Comparison of ENCODE assay signal across 8 mouse cellular contexts in genomic region chr10:25296657-25297369, GRCm38 (mm10). TPM values are rescaled to one million over a fixed set of nuclear protein-coding genes. Genes with fewer than 3 reads are reported as not detected.
DNase-seq lines count a peak whose midpoint lies in the region; ATAC-seq and TF ChIP-seq lines count a peak whose summit lies in the region.

No protein-coding gene starts in this region.

- ATAC-seq in Patski: peak; percentile 99
- ATAC-seq in hindbrain, embryonic 12.5 days (ENCODE audit: low FRiP score): peak; percentile 96

- H3K4me2 ChIP-seq in hindbrain, embryonic 12.5 days (replicated peaks): peak overlapping the region; percentile 54

- CTCF ChIA-PET in Patski (lab: Charles Lee): interaction anchor here (1.6 kb wide), 1 partner anchor 9 kb away, joined by 4 read pairs; no protein-coding TSS in a partner anchor

- POLR2A ChIA-PET in Patski (lab: Charles Lee): interaction anchor here (0.6 to 0.8 kb wide), 4 partner anchors 16 to 145 kb away, joined by 3 to 6 read pairs (median 4); no protein-coding TSS in a partner anchor

- peak overlapping the region; percentile 85 for H3K27ac ChIP-seq in hindbrain, embryonic 12.5 days

- H3K36me3 ChIP-seq in hindbrain, embryonic 12.5 days: no peaks in the 10 kb centered on the region

- TF ChIP-seq CTCF in Patski (IDR thresholded peaks at IDR 0.05): peak; percentile 61

- DNase-seq in Patski (ENCODE audit: low read depth, low spot score): no peak
- peak; percentile 85 to 89 for DNase-seq in cerebellum, postnatal 25 days
- peak; percentile 58 to 70 for DNase-seq in frontal cortex, postnatal 14 days (ENCODE audit: low spot score in 2 of 2)
- DNase-seq in layer of hippocampus, postnatal 36 days: peak; percentile 84 to 85
- peak; percentile 92 for DNase-seq in lung, postnatal 25 days (ENCODE audit: low spot score)
- peak; percentile 58 for DNase-seq in retina, adult 2 months (ENCODE audit: low read depth, low spot score)
- DNase-seq in thymus, postnatal 25 days: peak; percentile 74

- H3K4me3 ChIP-seq in hindbrain, embryonic 12.5 days: peak overlapping the region; percentile 55

- H3K27me3 ChIP-seq in Patski: no peaks in the 10 kb centered on the region
- no peaks in the 10 kb centered on the region for H3K27me3 ChIP-seq in hindbrain, embryonic 12.5 days

- under 1% methylated on average over 65 of the region's 81 CpGs for WGBS in hindbrain, embryonic 12.5 days

- in situ Hi-C loops in Patski (cut with MboI; ENCODE audit: low pct_unique_long_range_greater_than_20kb): loop anchor here (5.0 kb wide), 1 partner anchor 65 kb away; no protein-coding TSS in a partner anchor

- H3K9me3 ChIP-seq in hindbrain, embryonic 12.5 days (replicated peaks): no peaks in the 10 kb centered on the region

- H3K9ac ChIP-seq in hindbrain, embryonic 12.5 days: peak overlapping the region; percentile 77

- H3K4me1 ChIP-seq in hindbrain, embryonic 12.5 days: peaks cover 6% of the 10 kb centered on the region

RNA-seq across cellular contexts. Expression of gene Akap7, which starts 10.9 kb away (rescaled TPM):
- polyA plus RNA-seq in Patski (2021): 33.2 TPM
- 22.8 TPM in 2 replicates for polyA plus RNA-seq in hindbrain, embryonic 12.5 days (2016; fragmentation: Nextera tagmentation; extraction: Ambion mirVana)
- total RNA-seq in layer of hippocampus, postnatal 36 days (2021): 10 to 100 TPM; 53.2 to 53.5 TPM
